Mouse (Mus musculus): ENCODE data around the gene L3mbtl1. TPM values are rescaled to one million over a fixed set of nuclear protein-coding genes. Genes with fewer than 3 reads are reported as not detected.

Gene L3mbtl1
- polyA plus RNA-seq, 1 experiment from 2014 or later, result 0.19 TPM

- DNase-seq (ENCODE audit: low spot score), result no peak
- Histone ChIP-seq H3K4me1 (0 out of 2 replicates have a peak, but pooled peaks cover 5% of the 10 kb centered on the region), H3K27me3 (replicated peaks; ENCODE audit: low read depth, poor library complexity, severe bottlenecking) (no peaks in the 10 kb centered on the region), H3K4me3 (no peak overlapping the region), H3K36me3 (replicated peaks) (no peaks in the 10 kb centered on the region), H3K9me3 (no peaks in the 10 kb centered on the region), H3K27ac (replicated peaks) (no peak overlapping the region)
- WGBS, result 91% methylated on average over 6 of the region's 6 CpGs
Measured at GRCm38 (mm10) chr2:162984381-162984780, 41.1 kb downstream of the L3mbtl1 start.

DNA sequence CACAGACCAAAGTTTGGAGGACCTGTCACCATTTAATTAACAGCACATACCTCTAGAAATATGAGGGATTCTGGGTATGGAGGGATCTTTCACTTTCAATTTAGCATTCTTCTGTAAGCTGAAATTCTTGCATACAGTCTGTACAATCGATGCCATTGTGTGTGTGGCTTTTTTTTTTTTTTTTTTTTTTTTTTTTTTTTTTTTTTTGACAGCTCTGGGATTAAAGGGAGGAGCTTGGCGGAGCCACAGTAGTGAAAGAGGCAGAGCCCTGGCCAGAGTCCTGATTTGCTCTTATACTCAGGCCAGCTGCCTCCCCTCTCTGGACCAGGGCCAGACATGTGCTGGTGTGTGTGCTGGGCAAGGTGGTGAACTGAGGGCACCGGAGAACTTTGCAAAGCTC is 42.7 kb downstream of the L3mbtl1 start:
- H3K27me3 ChIP-seq (replicated peaks; ENCODE audit: low read depth, poor library complexity, severe bottlenecking), result no peaks in the 10 kb centered on the region
- no peak overlapping the region for H3K27ac ChIP-seq (replicated peaks)
- WGBS, result 72% methylated on average over 3 of the region's 3 CpGs
- 0 out of 2 replicates have a peak, but pooled peaks cover 5% of the 10 kb centered on the region for H3K4me1 ChIP-seq
- DNase-seq (ENCODE audit: low spot score), result no peak
- H3K36me3 ChIP-seq (replicated peaks), result no peaks in the 10 kb centered on the region
- H3K4me3 ChIP-seq, result no peak overlapping the region
- no peaks in the 10 kb centered on the region for H3K9me3 ChIP-seq

- DNase-seq (ENCODE audit: low spot score), result no peak
- H3K27me3 ChIP-seq (replicated peaks; ENCODE audit: low read depth, poor library complexity, severe bottlenecking), result no peaks in the 10 kb centered on the region
- 0 out of 2 replicates have a peak, but pooled peaks cover 5% of the 10 kb centered on the region for H3K4me1 ChIP-seq
- 88% methylated on average over 3 of the region's 3 CpGs for WGBS
- H3K4me3 ChIP-seq, result no peak overlapping the region
- no peaks in the 10 kb centered on the region for H3K9me3 ChIP-seq
- no peaks in the 10 kb centered on the region for H3K36me3 ChIP-seq (replicated peaks)
- H3K27ac ChIP-seq (replicated peaks), result no peak overlapping the region
Measured at GRCm38 (mm10) chr2:162986764-162987163, 43.5 kb downstream of the L3mbtl1 start.

GRCm38 (mm10) chr2:162987218-162987617 is 43.9 kb downstream of the L3mbtl1 start, which contains the start of gene Sgk2:
Gene Sgk2 (plus strand): TSS chr2:162987330.
- H3K27ac ChIP-seq (replicated peaks), result no peak within 1 kb of the TSS
- 0 out of 2 replicates have a peak, but pooled peaks cover 5% of the 10 kb centered on the region for H3K4me1 ChIP-seq
- no peaks in the 10 kb centered on the region for H3K36me3 ChIP-seq (replicated peaks)
- no peaks in the 10 kb centered on the region for H3K27me3 ChIP-seq (replicated peaks; ENCODE audit: low read depth, poor library complexity, severe bottlenecking)
- H3K9me3 ChIP-seq, result no peaks in the 10 kb centered on the region
- H3K4me3 ChIP-seq, result no peak within 1 kb of the TSS
- 65% methylated on average over 8 of the region's 8 CpGs for WGBS
- no peak for DNase-seq (ENCODE audit: low spot score)

DNA sequence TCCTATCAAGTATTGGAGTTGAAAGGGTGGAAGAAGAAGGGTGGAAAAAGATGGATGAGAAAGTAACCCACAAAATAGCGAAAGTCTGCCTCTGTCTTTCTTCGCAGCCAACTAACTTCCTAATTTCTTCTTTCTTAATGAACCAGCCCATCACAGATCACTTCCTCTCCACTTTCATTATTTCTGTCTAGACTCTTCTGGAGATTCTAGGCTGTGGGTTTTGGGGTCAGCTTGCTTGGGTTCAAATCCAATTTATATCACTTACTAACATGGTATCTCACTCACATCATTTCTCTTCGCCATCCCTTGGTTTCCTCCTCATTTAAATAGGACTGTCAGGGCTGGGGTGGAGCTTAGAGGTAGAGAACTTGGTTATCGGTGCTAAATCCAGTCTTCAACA is 45.0 kb downstream of the L3mbtl1 start:
- no peak overlapping the region for H3K4me3 ChIP-seq
- no peak overlapping the region for H3K27ac ChIP-seq (replicated peaks)
- H3K36me3 ChIP-seq (replicated peaks), result no peaks in the 10 kb centered on the region
- no peaks in the 10 kb centered on the region for H3K27me3 ChIP-seq (replicated peaks; ENCODE audit: low read depth, poor library complexity, severe bottlenecking)
- no peaks in the 10 kb centered on the region for H3K9me3 ChIP-seq
- 90% methylated on average over 4 of the region's 4 CpGs for WGBS
- 0 out of 2 replicates have a peak, but pooled peaks cover 5% of the 10 kb centered on the region for H3K4me1 ChIP-seq
- no peak for DNase-seq (ENCODE audit: low spot score)

- no peak overlapping the region for H3K4me3 ChIP-seq
- H3K36me3 ChIP-seq (replicated peaks), result no peaks in the 10 kb centered on the region
- no peaks in the 10 kb centered on the region for H3K27me3 ChIP-seq (replicated peaks; ENCODE audit: low read depth, poor library complexity, severe bottlenecking)
- 0 out of 2 replicates have a peak, but pooled peaks cover 5% of the 10 kb centered on the region for H3K4me1 ChIP-seq
- DNase-seq (ENCODE audit: low spot score), result no peak
- no peaks in the 10 kb centered on the region for H3K9me3 ChIP-seq
- WGBS, result 33% methylated on average over 6 of the region's 6 CpGs
- H3K27ac ChIP-seq (replicated peaks), result no peak overlapping the region
Measured at GRCm38 (mm10) chr2:162991394-162992083, 48.3 kb downstream of the L3mbtl1 start.

GRCm38 (mm10) chr2:162992084-162992437 is 48.8 kb downstream of the L3mbtl1 start:
- Histone ChIP-seq H3K27ac (replicated peaks) (no peak overlapping the region), H3K4me3 (no peak overlapping the region), H3K4me1 (0 out of 2 replicates have a peak, but pooled peaks cover 4% of the 10 kb centered on the region), H3K9me3 (no peaks in the 10 kb centered on the region), H3K36me3 (replicated peaks) (no peaks in the 10 kb centered on the region), H3K27me3 (replicated peaks; ENCODE audit: low read depth, poor library complexity, severe bottlenecking) (no peaks in the 10 kb centered on the region)
- no peak for DNase-seq (ENCODE audit: low spot score)

DNA sequence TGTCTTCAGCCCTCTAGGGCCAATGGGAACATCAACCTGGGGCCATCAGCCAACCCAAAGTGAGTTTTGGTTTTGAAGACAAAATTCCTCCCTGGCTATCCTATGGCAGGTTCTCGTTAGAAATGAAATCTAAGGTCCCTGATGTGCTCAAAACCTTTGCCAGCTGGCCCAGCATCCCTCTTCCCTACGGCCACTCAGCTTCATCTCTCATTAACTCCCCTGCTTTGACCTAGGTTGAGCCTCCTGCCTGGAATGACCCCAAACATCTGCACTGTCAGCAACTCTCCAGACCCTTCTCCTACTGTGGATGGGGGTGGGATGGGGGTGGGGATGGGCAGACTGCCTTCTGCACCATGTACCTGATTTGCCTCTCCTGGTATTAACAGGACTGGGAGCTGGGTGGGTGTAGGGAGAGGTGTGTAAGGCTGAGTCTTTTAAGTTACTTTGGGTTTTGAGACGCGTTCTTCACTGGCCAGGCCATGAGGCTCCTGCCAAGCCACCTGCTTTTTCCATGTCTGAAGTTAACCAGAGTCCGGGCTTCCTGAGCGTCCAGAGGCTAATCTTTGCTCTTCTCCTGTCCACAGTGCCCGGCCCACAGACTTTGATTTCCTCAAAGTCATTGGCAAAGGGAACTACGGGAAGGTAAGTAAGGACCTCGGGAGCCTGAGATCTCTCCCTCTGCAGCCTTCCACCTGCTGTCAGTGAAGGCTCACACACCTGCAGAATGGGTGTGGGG is 50.8 kb downstream of the L3mbtl1 start:
- Histone ChIP-seq H3K9me3 (no peaks in the 10 kb centered on the region), H3K27ac (replicated peaks) (no peak overlapping the region), H3K4me1 (peaks cover 4% of the 10 kb centered on the region), H3K36me3 (replicated peaks) (no peaks in the 10 kb centered on the region), H3K4me3 (no peak overlapping the region), H3K27me3 (replicated peaks; ENCODE audit: low read depth, poor library complexity, severe bottlenecking) (peaks cover 2% of the 10 kb centered on the region; the same call in 1 of the 2 replicates)
- 81% methylated on average over 9 of the region's 9 CpGs for WGBS
- DNase-seq (ENCODE audit: low spot score), result no peak

GRCm38 (mm10) chr2:162998528-162999230 is 55.4 kb downstream of the L3mbtl1 start:
- DNase-seq (ENCODE audit: low spot score), result peak; percentile 69
- H3K4me3 ChIP-seq, result peak overlapping the region; percentile 46
- no peaks in the 10 kb centered on the region for H3K9me3 ChIP-seq
- H3K27me3 ChIP-seq (replicated peaks; ENCODE audit: low read depth, poor library complexity, severe bottlenecking), result peaks cover 10% of the 10 kb centered on the region; the same call in 1 of the 2 replicates
- H3K27ac ChIP-seq (replicated peaks), result no peak overlapping the region
- H3K4me1 ChIP-seq, result peaks cover 7% of the 10 kb centered on the region
- no peaks in the 10 kb centered on the region for H3K36me3 ChIP-seq (replicated peaks)
- WGBS, result 28% methylated on average over 18 of the region's 18 CpGs

GRCm38 (mm10) chr2:162999744-163000143 is 56.5 kb downstream of the L3mbtl1 start:
- Histone ChIP-seq H3K4me1 (peaks cover 7% of the 10 kb centered on the region), H3K27me3 (replicated peaks; ENCODE audit: low read depth, poor library complexity, severe bottlenecking) (peaks cover 16% of the 10 kb centered on the region; the same call in 1 of the 2 replicates), H3K4me3 (no peak overlapping the region), H3K36me3 (replicated peaks) (no peaks in the 10 kb centered on the region), H3K9me3 (no peaks in the 10 kb centered on the region), H3K27ac (replicated peaks) (no peak overlapping the region)
- DNase-seq (ENCODE audit: low spot score), result peak; percentile 56
- 34% methylated on average over 3 of the region's 3 CpGs for WGBS

- WGBS, result 93% methylated on average over 1 of the region's 1 CpGs
- Histone ChIP-seq H3K4me3 (no peak overlapping the region), H3K4me1 (peaks cover 7% of the 10 kb centered on the region), H3K9me3 (no peaks in the 10 kb centered on the region), H3K36me3 (replicated peaks) (no peaks in the 10 kb centered on the region), H3K27me3 (replicated peaks; ENCODE audit: low read depth, poor library complexity, severe bottlenecking) (peaks cover 16% of the 10 kb centered on the region; the same call in 1 of the 2 replicates), H3K27ac (replicated peaks) (no peak overlapping the region)
- no peak for DNase-seq (ENCODE audit: low spot score)
Measured at GRCm38 (mm10) chr2:163001071-163001470, 57.8 kb downstream of the L3mbtl1 start.

DNA sequence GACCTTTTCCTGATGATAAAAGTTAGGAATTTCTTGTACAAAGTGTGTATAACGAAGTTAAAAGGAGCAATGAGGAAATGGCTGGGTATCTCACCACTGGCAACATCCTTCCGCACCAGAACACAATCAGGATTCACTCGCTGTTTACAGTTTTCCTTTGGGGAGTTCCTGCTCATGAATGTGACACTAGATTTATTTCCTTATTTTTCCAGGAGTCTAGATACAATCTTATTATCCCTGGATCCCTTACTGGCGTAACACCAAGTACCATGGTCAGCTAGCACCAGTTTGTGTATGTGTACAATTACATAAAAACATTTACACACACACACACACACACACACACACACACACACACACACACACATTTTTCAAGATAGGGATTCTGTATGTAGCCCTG is 64.0 kb downstream of the L3mbtl1 start:
- no peaks in the 10 kb centered on the region for H3K9me3 ChIP-seq
- H3K27me3 ChIP-seq (replicated peaks; ENCODE audit: low read depth, poor library complexity, severe bottlenecking), result 0 out of 2 replicates have a peak, but pooled peaks cover 11% of the 10 kb centered on the region
- DNase-seq (ENCODE audit: low spot score), result no peak
- WGBS, result 87% methylated on average over 4 of the region's 4 CpGs
- H3K4me1 ChIP-seq, result no peaks in the 10 kb centered on the region
- H3K36me3 ChIP-seq (replicated peaks), result no peaks in the 10 kb centered on the region
- H3K4me3 ChIP-seq, result no peak overlapping the region
- H3K27ac ChIP-seq (replicated peaks), result no peak overlapping the region

All from embryonic facial prominence, embryonic 10.5 days (tissue).